Mouse (Mus musculus) left cerebral cortex, postnatal 25 days (tissue): ENCODE data around the gene Ndufs4. TPM values are rescaled to one million over a fixed set of nuclear protein-coding genes. Genes with fewer than 3 reads are reported as not detected.

Experiments used
- total RNA-seq, 2 experiments: library from RNA; stranded (reverse); gene quantifications; 2 replicates each; pipeline ENCODE4 v1.2.3; 2021

Gene Ndufs4
- total RNA-seq, 2 experiments from 2014 or later, result 167 to 184 TPM

Other genes with a start within 250 kb of the Ndufs4 start
- gene Fst, start 70.7 kb upstream of the Ndufs4 start, total RNA-seq, result 10 to 100 TPM in 1 of 2 experiments, 1 to 10 TPM in 1; 7.2 to 11.5 TPM